Mouse (Mus musculus): Measurements from ENCODE around the gene Kcnab1. TPM values are rescaled to one million over a fixed set of nuclear protein-coding genes. Genes with fewer than 3 reads are reported as not detected.

Gene Kcnab1
- polyA plus RNA-seq, 1 experiment from 2014 or later, result 11.4 TPM

GRCm38 (mm10) chr3:65129625-65130024 is 20.4 kb downstream of the Kcnab1 start:
- WGBS, result 92% methylated on average over 1 of the region's 1 CpGs
- H3K4me1 ChIP-seq (replicated peaks; ENCODE audit: control insufficient read depth, insufficient read depth, low read length), result no peaks in the 10 kb centered on the region
- DNase-seq (ENCODE audit: low spot score), result no peak
- H3K27ac ChIP-seq, result no peak overlapping the region
- H3K9me3 ChIP-seq (ENCODE audit: control insufficient read depth, low read length), result no peaks in the 10 kb centered on the region
- no peak overlapping the region for H3K9ac ChIP-seq
- no peak overlapping the region for H3K4me2 ChIP-seq (replicated peaks)
- H3K4me3 ChIP-seq (replicated peaks; ENCODE audit: low read length), result no peak overlapping the region
- H3K27me3 ChIP-seq (ENCODE audit: control insufficient read depth, insufficient read depth, low read length), result no peaks in the 10 kb centered on the region
- no peak for ATAC-seq (ENCODE audit: low FRiP score)
- H3K36me3 ChIP-seq (replicated peaks; ENCODE audit: control insufficient read depth, insufficient read depth), result no peaks in the 10 kb centered on the region

- H3K27ac ChIP-seq, result no peak overlapping the region
- WGBS, result 74% methylated on average over 5 of the region's 5 CpGs
- H3K4me2 ChIP-seq (replicated peaks), result no peak overlapping the region
- no peaks in the 10 kb centered on the region for H3K27me3 ChIP-seq (ENCODE audit: control insufficient read depth, insufficient read depth, low read length)
- ATAC-seq (ENCODE audit: low FRiP score), result no peak
- no peak for DNase-seq (ENCODE audit: low spot score)
- H3K9ac ChIP-seq, result no peak overlapping the region
- H3K4me3 ChIP-seq (replicated peaks; ENCODE audit: low read length), result no peak overlapping the region
- H3K4me1 ChIP-seq (replicated peaks; ENCODE audit: control insufficient read depth, insufficient read depth, low read length), result no peaks in the 10 kb centered on the region
- no peaks in the 10 kb centered on the region for H3K36me3 ChIP-seq (replicated peaks; ENCODE audit: control insufficient read depth, insufficient read depth)
- no peaks in the 10 kb centered on the region for H3K9me3 ChIP-seq (ENCODE audit: control insufficient read depth, low read length)
Measured at GRCm38 (mm10) chr3:65134931-65135330, 25.7 kb downstream of the Kcnab1 start.

GRCm38 (mm10) chr3:65136897-65137296 is 27.7 kb downstream of the Kcnab1 start:
- WGBS, result 83% methylated on average over 5 of the region's 5 CpGs
- no peak for ATAC-seq (ENCODE audit: low FRiP score)
- no peak overlapping the region for H3K27ac ChIP-seq

GRCm38 (mm10) chr3:65138739-65139138 is 29.6 kb downstream of the Kcnab1 start:
- no peak overlapping the region for H3K9ac ChIP-seq
- H3K4me3 ChIP-seq (replicated peaks; ENCODE audit: low read length), result no peak overlapping the region
- H3K9me3 ChIP-seq (ENCODE audit: control insufficient read depth, low read length), result no peaks in the 10 kb centered on the region
- 81% methylated on average over 3 of the region's 3 CpGs for WGBS
- DNase-seq (ENCODE audit: low spot score) (no peak), ATAC-seq (ENCODE audit: low FRiP score) (no peak)
- no peak overlapping the region for H3K4me2 ChIP-seq (replicated peaks)
- no peaks in the 10 kb centered on the region for H3K36me3 ChIP-seq (replicated peaks; ENCODE audit: control insufficient read depth, insufficient read depth)
- H3K4me1 ChIP-seq (replicated peaks; ENCODE audit: control insufficient read depth, insufficient read depth, low read length), result no peaks in the 10 kb centered on the region
- no peaks in the 10 kb centered on the region for H3K27me3 ChIP-seq (ENCODE audit: control insufficient read depth, insufficient read depth, low read length)
- no peak overlapping the region for H3K27ac ChIP-seq

More at GRCm38 (mm10) chr3:65136897-65137296, 27.7 kb downstream of the Kcnab1 start:
- Histone ChIP-seq H3K4me2 (replicated peaks) (no peak overlapping the region), H3K9me3 (ENCODE audit: control insufficient read depth, low read length) (no peaks in the 10 kb centered on the region), H3K4me1 (replicated peaks; ENCODE audit: control insufficient read depth, insufficient read depth, low read length) (no peaks in the 10 kb centered on the region), H3K36me3 (replicated peaks; ENCODE audit: control insufficient read depth, insufficient read depth) (no peaks in the 10 kb centered on the region), H3K27me3 (ENCODE audit: control insufficient read depth, insufficient read depth, low read length) (no peaks in the 10 kb centered on the region), H3K4me3 (replicated peaks; ENCODE audit: low read length) (no peak overlapping the region), H3K9ac (no peak overlapping the region)
- no peak for DNase-seq (ENCODE audit: low spot score)

GRCm38 (mm10) chr3:65145152-65145551 is 36.0 kb downstream of the Kcnab1 start:
- WGBS, result 9% methylated on average over 5 of the region's 5 CpGs
- 0 out of 2 replicates have a peak, but pooled peaks have one; percentile 55 for ATAC-seq (ENCODE audit: low FRiP score)
- H3K27me3 ChIP-seq (ENCODE audit: control insufficient read depth, insufficient read depth, low read length), result no peaks in the 10 kb centered on the region
- no peak overlapping the region for H3K4me3 ChIP-seq (replicated peaks; ENCODE audit: low read length)
- H3K9ac ChIP-seq, result no peak overlapping the region
- H3K27ac ChIP-seq, result no peak overlapping the region
- H3K4me1 ChIP-seq (replicated peaks; ENCODE audit: control insufficient read depth, insufficient read depth, low read length), result no peaks in the 10 kb centered on the region
- H3K36me3 ChIP-seq (replicated peaks; ENCODE audit: control insufficient read depth, insufficient read depth), result no peaks in the 10 kb centered on the region
- H3K9me3 ChIP-seq (ENCODE audit: control insufficient read depth, low read length), result no peaks in the 10 kb centered on the region
- no peak overlapping the region for H3K4me2 ChIP-seq (replicated peaks)
- no peak for DNase-seq (ENCODE audit: low spot score)

GRCm38 (mm10) chr3:65151808-65152207 is 42.6 kb downstream of the Kcnab1 start:
- DNase-seq (ENCODE audit: low spot score) (no peak), ATAC-seq (ENCODE audit: low FRiP score) (no peak)
- Histone ChIP-seq H3K36me3 (replicated peaks; ENCODE audit: control insufficient read depth, insufficient read depth) (no peaks in the 10 kb centered on the region), H3K27ac (no peak overlapping the region), H3K9ac (no peak overlapping the region), H3K27me3 (ENCODE audit: control insufficient read depth, insufficient read depth, low read length) (no peaks in the 10 kb centered on the region), H3K9me3 (ENCODE audit: control insufficient read depth, low read length) (no peaks in the 10 kb centered on the region), H3K4me1 (replicated peaks; ENCODE audit: control insufficient read depth, insufficient read depth, low read length) (no peaks in the 10 kb centered on the region), H3K4me2 (replicated peaks) (no peak overlapping the region), H3K4me3 (replicated peaks; ENCODE audit: low read length) (no peak overlapping the region)
- WGBS, result 83% methylated on average over 1 of the region's 1 CpGs

- no peak for ATAC-seq (ENCODE audit: low FRiP score)
- no peak for DNase-seq (ENCODE audit: low spot score)
- Histone ChIP-seq H3K4me3 (replicated peaks; ENCODE audit: low read length) (no peak overlapping the region), H3K9me3 (ENCODE audit: control insufficient read depth, low read length) (no peaks in the 10 kb centered on the region), H3K4me1 (replicated peaks; ENCODE audit: control insufficient read depth, insufficient read depth, low read length) (no peaks in the 10 kb centered on the region), H3K36me3 (replicated peaks; ENCODE audit: control insufficient read depth, insufficient read depth) (no peaks in the 10 kb centered on the region), H3K27ac (no peak overlapping the region), H3K9ac (no peak overlapping the region), H3K27me3 (ENCODE audit: control insufficient read depth, insufficient read depth, low read length) (no peaks in the 10 kb centered on the region), H3K4me2 (replicated peaks) (no peak overlapping the region)
- 61% methylated on average over 5 of the region's 5 CpGs for WGBS
Measured at GRCm38 (mm10) chr3:65172964-65173363, 63.8 kb downstream of the Kcnab1 start.

- H3K4me1 ChIP-seq (replicated peaks; ENCODE audit: control insufficient read depth, insufficient read depth, low read length), result no peaks in the 10 kb centered on the region
- ATAC-seq (ENCODE audit: low FRiP score), result no peak
- no peak overlapping the region for H3K4me3 ChIP-seq (replicated peaks; ENCODE audit: low read length)
- H3K9ac ChIP-seq, result no peak overlapping the region
- 71% methylated on average over 12 of the region's 12 CpGs for WGBS
- H3K27me3 ChIP-seq (ENCODE audit: control insufficient read depth, insufficient read depth, low read length), result no peaks in the 10 kb centered on the region
- no peaks in the 10 kb centered on the region for H3K36me3 ChIP-seq (replicated peaks; ENCODE audit: control insufficient read depth, insufficient read depth)
- DNase-seq (ENCODE audit: low spot score), result no peak
- H3K9me3 ChIP-seq (ENCODE audit: control insufficient read depth, low read length), result no peaks in the 10 kb centered on the region
- H3K27ac ChIP-seq, result no peak overlapping the region
- H3K4me2 ChIP-seq (replicated peaks), result no peak overlapping the region
Measured at GRCm38 (mm10) chr3:65174564-65174963, 65.4 kb downstream of the Kcnab1 start.

- H3K27ac ChIP-seq, result no peak overlapping the region
- WGBS, result 82% methylated on average over 4 of the region's 4 CpGs
- no peak for ATAC-seq (ENCODE audit: low FRiP score)
Measured at GRCm38 (mm10) chr3:65175819-65176218, 66.6 kb downstream of the Kcnab1 start.

GRCm38 (mm10) chr3:65176846-65177245 is 67.7 kb downstream of the Kcnab1 start:
- no peak overlapping the region for H3K9ac ChIP-seq
- H3K36me3 ChIP-seq (replicated peaks; ENCODE audit: control insufficient read depth, insufficient read depth), result no peaks in the 10 kb centered on the region
- H3K4me2 ChIP-seq (replicated peaks), result no peak overlapping the region
- no peak overlapping the region for H3K4me3 ChIP-seq (replicated peaks; ENCODE audit: low read length)
- no peak overlapping the region for H3K27ac ChIP-seq
- no peaks in the 10 kb centered on the region for H3K27me3 ChIP-seq (ENCODE audit: control insufficient read depth, insufficient read depth, low read length)
- no peaks in the 10 kb centered on the region for H3K9me3 ChIP-seq (ENCODE audit: control insufficient read depth, low read length)
- DNase-seq (ENCODE audit: low spot score) (no peak), ATAC-seq (ENCODE audit: low FRiP score) (no peak)
- H3K4me1 ChIP-seq (replicated peaks; ENCODE audit: control insufficient read depth, insufficient read depth, low read length), result no peaks in the 10 kb centered on the region

More at GRCm38 (mm10) chr3:65175819-65176218, 66.6 kb downstream of the Kcnab1 start:
- no peak overlapping the region for H3K4me2 ChIP-seq (replicated peaks)
- H3K4me3 ChIP-seq (replicated peaks; ENCODE audit: low read length), result no peak overlapping the region
- no peaks in the 10 kb centered on the region for H3K9me3 ChIP-seq (ENCODE audit: control insufficient read depth, low read length)
- no peak overlapping the region for H3K9ac ChIP-seq
- H3K36me3 ChIP-seq (replicated peaks; ENCODE audit: control insufficient read depth, insufficient read depth), result no peaks in the 10 kb centered on the region
- no peak for DNase-seq (ENCODE audit: low spot score)
- no peaks in the 10 kb centered on the region for H3K27me3 ChIP-seq (ENCODE audit: control insufficient read depth, insufficient read depth, low read length)
- H3K4me1 ChIP-seq (replicated peaks; ENCODE audit: control insufficient read depth, insufficient read depth, low read length), result no peaks in the 10 kb centered on the region
